Mouse (Mus musculus): ENCODE measurements around the gene Gm10643.

The Gm10643 gene

DNA sequence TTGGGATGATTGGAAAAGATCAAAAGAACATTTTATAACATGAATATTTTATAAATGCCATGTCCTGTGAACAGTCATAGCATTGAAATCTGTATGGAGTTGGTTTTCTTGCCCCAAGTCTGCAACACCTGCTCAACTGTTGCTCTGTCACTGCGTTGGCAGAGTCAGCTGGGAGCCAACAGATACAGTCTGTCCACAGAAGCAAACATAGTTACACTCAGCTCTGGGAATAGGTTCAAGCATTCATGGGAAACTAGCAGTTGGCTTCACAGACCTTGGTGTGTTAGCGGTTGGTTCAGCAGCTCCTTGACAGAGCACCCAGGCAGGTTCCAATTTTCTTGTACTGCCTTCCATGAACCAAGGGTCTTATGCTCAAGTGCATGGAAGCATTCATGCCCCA is 5.7 kb upstream of the Gm10643 start:
- DNase-seq (ENCODE audit: low spot score): no peak

- no peak for DNase-seq (ENCODE audit: low spot score)
These were observed 5.3 kb upstream of the Gm10643 start for GRCm38 (mm10) chr8:84070241-84070640.

- no peak for DNase-seq (ENCODE audit: low spot score)
These were observed 4.8 kb upstream of the Gm10643 start for GRCm38 (mm10) chr8:84069750-84070149.

GRCm38 (mm10) chr8:84069169-84069568 is 4.2 kb upstream of the Gm10643 start:
- no peak for DNase-seq (ENCODE audit: low spot score)

DNA sequence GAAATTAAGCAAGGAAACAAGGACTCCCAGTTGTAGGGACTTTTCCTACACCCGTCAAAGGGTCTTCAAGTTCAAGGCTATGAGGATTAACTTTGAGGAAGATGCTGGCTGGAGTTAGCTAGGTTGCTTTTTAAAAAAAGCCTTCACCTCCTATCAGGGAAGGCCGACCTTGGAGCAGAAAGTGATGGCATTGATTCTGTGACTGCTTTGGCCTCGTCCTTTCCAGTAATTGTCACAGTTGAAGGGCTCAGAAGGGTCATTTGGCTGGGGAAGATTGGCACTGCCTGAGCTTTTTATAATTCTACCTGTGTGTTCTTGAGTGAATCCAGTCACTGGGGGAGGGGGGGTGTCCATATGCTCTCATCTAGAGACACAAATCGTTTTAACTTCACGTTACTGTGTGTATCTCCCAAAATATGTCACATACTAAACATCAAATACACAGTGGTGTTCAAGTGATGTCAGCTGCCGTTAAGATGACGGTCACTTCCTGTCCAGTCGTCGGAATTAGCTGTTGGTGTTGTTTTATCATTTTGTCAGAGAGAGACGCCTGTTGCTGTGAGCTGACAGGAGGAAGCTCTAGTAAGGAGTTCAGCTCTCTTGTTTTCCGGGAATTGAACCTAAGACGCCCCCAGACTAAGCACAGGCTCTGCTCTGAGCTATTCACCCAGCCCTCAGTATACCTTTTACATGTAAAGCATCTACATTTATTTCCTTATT is 3.5 kb upstream of the Gm10643 start:
- no peak for DNase-seq (ENCODE audit: low spot score)

DNA sequence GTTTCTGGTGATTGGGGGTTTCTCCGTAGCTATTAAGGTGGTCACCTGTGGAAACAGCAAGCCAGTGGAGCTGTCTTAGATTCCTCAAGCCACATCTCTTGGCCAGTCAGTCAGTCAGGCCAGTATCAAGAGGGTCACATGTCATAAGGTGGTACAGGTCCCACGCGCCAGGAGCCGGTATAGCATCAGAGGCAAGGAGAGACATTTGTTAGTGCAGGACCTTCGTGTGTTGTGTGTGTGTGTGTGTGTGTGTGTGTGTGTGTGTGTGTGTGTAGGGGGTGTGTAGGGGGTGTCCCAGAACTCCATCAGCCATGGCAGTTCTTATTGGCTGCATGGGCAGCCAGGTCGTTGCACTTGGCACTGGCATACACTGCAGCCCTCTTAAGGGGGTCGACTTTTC is 3.0 kb upstream of the Gm10643 start:
- DNase-seq (ENCODE audit: low spot score): no peak

DNA sequence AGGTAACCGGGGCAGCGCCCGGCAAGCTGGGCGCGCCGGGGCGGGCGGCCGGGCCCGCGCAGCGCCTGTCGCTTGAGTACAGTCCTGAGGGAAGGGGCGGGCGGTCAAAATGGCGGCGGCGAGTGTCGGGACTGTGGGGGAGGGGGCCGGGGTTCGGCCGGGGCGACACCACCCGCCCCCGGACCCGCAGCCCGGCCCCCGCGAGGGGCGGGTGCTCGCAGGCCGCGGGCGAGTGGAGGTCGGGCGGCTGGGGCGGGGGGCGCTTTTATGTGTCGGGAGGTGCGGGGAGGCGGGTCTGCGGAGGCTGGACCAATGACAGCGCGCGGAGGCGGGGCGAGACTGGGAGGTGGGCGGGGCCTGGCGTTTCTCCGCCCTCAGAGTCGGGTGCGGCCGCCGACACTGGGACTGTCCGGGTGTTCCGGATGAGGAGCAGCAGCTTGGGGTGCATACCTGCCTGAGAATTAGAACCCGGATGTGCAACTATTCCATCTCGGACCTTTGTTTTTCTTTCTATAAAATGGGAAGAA is 2.2 kb upstream of the Gm10643 start:
- DNase-seq (ENCODE audit: low spot score): peak; percentile 91

GRCm38 (mm10) chr8:84066291-84066930 is 1.5 kb upstream of the Gm10643 start, which contains the start of gene Rfx1:
Gene Rfx1, plus strand, starts transcription at chr8:84066834.
- peak; percentile 100 for DNase-seq (ENCODE audit: low spot score)

- DNase-seq (ENCODE audit: low spot score): no peak
These were observed 628 bp upstream of the Gm10643 start for GRCm38 (mm10) chr8:84065457-84066072.

DNA sequence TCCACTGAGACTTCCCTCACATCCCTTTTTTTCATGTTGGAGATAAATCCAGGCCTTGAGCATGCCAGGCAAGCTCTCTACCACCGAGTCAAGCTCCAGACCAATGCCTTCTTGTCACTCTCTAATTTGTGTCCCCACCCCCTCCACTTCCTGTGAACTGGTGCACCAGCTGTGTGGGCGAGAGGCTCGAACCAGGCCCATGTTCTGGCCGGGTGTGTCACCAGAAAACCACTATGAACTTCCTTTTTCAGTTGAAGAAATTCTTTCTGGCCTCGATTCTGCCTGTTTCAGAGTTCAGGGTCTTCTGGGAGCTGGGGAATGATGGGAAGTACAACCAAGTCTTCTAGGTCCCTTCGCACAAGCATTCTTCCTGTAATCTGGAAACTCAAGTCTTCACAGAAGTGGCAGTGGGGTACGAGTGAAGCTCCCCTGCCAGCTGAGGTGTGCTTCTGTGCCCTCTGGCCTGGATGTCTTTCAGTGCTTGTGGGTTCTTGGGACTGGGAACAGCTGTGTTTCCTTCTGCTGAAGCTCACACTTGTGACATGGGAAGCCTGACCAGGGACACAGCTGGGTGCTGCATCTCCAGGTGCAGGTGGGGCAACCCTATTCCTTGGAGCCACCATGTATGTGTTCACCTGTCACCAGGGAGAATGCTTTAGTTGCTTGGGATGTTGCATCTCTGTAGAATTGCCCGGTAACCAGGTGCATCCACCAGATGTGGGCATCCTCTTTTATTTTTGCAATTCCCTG is 901 bp downstream of the Gm10643 start:
- DNase-seq (ENCODE audit: low spot score): no peak

- DNase-seq (ENCODE audit: low spot score): no peak
These were observed 4.7 kb downstream of the Gm10643 start for GRCm38 (mm10) chr8:84060245-84060644.

- DNase-seq (ENCODE audit: low spot score): no peak
These were observed 5.7 kb downstream of the Gm10643 start for GRCm38 (mm10) chr8:84059226-84059625.

- DNase-seq (ENCODE audit: low spot score): no peak
These were observed 7.1 kb downstream of the Gm10643 start for GRCm38 (mm10) chr8:84057827-84058226.

GRCm38 (mm10) chr8:84053229-84053628 is 11.7 kb downstream of the Gm10643 start:
- no peak for DNase-seq (ENCODE audit: low spot score)

- no peak for DNase-seq (ENCODE audit: low spot score)
These were observed 12.2 kb downstream of the Gm10643 start for GRCm38 (mm10) chr8:84052746-84053145.

DNA sequence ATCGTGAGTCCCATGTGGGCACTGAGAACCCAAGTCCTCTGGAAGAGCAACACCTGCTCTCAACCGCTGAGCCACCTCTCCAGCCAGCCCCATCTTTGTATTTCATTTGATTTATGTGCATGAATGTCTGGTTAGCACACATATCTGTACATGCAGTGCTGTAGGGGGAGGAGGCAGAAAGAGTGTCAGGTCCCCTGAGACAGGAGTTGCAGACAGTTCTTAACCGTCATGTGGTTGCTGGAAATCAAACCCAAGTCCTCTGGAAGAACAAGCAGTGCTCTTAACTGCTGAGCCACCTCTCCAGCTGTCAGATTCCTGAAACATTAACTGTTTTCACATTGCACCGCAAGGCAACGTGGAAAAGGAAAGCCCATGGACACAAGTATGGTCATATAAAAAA is 16.8 kb downstream of the Gm10643 start:
- no peak for DNase-seq (ENCODE audit: low spot score)

GRCm38 (mm10) chr8:84046505-84046904 is 18.4 kb downstream of the Gm10643 start:
- no peak for DNase-seq (ENCODE audit: low spot score)

DNA sequence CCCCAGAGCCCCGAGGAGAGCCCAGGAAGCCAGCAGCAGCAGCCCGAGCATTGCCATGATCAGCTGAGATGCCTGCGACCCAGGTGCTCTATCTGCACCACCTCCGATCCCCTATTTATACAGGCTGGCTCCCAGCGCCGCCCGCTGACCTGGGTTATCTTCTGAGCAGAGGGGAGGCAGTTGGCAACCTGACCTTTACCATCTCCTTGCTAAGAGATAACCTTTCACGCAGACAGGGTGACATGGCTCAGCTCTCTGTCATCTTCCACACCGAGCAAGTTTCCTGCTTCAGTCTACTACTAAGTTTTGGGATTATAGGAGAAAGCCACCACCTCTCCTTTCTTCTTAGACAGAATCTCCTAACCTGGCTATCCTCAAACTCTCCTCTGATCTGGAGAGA is 20.0 kb downstream of the Gm10643 start, which contains the start of gene Rln3:
Gene Rln3 (minus strand): TSS at position 101 of the 400 bp plus-strand sequence.
- DNase-seq (ENCODE audit: low spot score): peak; percentile 7

DNA sequence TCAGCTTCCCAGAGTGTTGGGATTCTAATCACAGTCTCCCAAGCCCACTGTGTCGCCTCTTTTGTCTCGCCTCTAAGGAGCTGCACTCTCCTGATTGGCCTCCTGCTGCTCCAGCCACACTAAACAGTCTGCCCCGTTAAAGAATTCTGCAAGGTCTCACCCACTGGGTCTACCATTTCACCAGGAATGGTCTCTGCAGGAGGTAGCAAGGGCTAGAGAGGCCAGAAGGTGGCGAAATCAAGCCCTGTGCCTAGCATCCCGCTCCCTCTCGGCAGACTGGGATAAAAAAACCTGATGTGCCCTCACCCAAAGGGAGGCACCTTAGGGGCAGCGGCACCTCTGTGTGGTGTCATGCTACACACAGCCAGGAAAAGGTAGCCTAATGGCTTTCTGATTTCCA is 20.8 kb downstream of the Gm10643 start:
- DNase-seq (ENCODE audit: low spot score): peak; percentile 10

DNA sequence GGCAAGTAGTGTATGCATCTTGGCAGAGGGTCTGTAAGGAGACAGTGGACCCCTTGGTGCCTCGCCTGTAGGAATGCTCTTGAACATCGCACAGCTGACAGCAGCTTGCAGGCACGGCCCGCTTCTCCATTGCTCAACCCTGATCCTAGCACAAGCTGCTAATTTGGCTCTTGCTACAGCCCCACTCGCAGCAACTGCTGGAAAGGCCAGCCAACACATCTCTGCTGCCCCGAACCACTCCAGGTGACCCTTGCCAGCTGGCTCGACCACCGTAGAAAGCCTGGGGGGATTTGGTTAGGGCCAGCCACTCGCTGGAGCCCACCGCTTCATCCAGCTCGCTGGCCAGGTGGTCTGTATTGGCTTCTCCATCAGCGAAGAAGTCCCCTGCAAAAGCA is 22.0 kb downstream of the Gm10643 start:
- no peak for DNase-seq (ENCODE audit: low spot score)

DNA sequence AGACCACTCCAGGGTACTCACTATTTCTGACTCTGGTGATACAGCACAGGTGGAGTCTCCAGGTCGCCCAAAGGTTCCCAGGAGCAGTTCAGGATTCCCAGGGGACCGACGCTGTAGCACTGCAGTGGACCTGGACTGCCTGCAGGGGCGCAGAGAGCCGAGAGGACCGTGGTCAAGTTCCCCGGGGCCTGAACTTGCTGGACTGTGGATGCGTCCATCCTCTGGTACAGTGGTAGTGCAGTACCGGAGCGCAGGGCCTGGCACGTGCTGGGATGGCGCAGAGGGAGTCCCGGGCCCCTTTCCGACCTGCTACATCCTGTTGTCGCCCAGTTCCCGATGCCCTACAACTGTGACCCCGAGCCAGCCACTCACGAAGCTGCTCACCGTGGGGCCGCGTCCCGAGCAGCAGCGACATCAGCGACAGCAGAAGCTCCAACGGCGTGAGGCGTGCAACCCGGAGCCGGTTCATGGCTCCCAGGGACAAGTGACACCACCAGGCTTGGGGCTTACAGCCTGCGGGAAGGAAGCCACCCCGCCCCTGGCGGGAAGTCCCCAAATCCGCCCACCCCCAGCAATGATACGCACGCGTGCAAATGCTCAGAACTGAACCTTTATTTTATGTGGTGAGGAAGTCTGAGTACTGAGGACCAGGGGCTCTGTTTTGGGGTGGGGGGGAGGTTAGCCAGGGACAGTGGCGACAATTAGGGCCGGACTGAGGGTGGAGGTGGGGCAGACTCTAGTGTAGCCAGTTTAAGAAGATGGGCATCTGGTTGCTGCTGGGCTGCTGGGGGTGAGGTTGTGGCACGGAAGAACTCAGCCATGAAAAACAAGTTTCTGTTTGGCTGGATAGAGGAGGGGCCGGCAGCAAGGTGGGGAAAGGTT is 22.6 kb downstream of the Gm10643 start, which contains the start of gene Il27ra:
Gene Il27ra (minus strand): TSS at position 524 of the 882 bp plus-strand sequence.
- peak; percentile 86 for DNase-seq (ENCODE audit: low spot score)

Data from embryo, embryonic 10.5 days (tissue).